ENCODE assay signal across 10 mouse cellular contexts in the genomic region with DNA sequence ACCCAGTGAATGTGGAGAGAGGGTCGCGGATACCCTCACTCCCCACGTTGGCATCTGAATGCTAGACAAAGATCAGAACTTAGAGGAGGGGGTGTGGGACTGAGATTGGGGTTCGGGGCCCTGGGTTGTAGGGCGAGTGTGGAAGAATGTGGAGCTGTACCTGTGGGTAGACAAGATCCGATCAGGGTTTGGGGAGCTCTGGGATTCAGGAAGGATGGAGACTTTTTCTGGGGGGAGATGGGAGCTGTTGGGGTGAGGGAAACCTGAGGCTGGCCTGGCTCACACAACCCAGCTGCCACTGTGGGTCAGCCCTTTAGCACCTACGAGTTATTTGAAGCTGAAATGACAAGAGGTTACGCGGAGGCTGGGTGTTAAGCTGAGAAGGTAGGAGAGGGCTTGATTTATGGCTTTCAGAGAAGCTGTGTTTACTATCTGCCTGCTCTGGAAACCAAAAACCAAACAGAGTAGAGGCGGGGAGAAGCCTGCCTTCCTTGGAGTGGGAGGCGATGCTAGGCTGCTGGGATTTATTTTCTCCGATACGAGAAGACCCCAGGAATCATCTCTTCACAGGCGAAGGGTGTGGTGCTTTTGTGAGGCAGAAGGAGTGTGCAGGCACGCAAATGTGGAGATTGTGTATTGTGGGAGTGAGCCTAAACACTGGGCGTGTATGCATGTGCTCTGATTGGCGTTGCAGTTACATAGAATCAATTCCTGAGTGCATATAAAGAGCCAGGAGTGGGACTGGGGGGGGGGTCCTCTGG. TPM values are rescaled to one million over a fixed set of nuclear protein-coding genes. Genes with fewer than 3 reads are reported as not detected.
DNase-seq lines count a peak whose midpoint lies in the region; ATAC-seq and TF ChIP-seq lines count a peak whose summit lies in the region.
"Had no signal": no experiment of that assay in that cellular context is flagged by ENCODE, and none has a peak within 500 bp of the region (broad histone marks: within the 10 kb centered on the region; RNA-seq: fewer than 3 reads in every experiment).

No protein-coding gene starts in this region.

- H3K4me2 ChIP-seq in heart, embryonic 13.5 days = peak overlapping the region; percentile 67
- H3K4me2 ChIP-seq in limb, embryonic 15.5 days = peak overlapping the region; percentile 35; the same call in 1 of the 2 replicates

- no peak for ATAC-seq in heart, embryonic 13.5 days (ENCODE audit: extremely low read depth, insufficient number of reproducible peaks, low FRiP score, low TSS enrichment)
- ATAC-seq in limb, embryonic 15.5 days (ENCODE audit: insufficient number of reproducible peaks, low FRiP score, low TSS enrichment, low read depth) = no peak

- no peaks in the 10 kb centered on the region for H3K36me3 ChIP-seq in heart, embryonic 13.5 days
- no peaks in the 10 kb centered on the region for H3K36me3 ChIP-seq in testis, adult 2 months (ENCODE audit: control insufficient read depth, insufficient read depth, low read length)
- no peaks in the 10 kb centered on the region for H3K36me3 ChIP-seq in limb, embryonic 15.5 days

- H3K4me1 ChIP-seq in heart, embryonic 13.5 days = peaks cover 7% of the 10 kb centered on the region
- peaks cover 5% of the 10 kb centered on the region for H3K4me1 ChIP-seq in testis, adult 2 months (ENCODE audit: control insufficient read depth, insufficient read depth, low read length)
- H3K4me1 ChIP-seq in limb, embryonic 15.5 days = peaks cover 7% of the 10 kb centered on the region

- 9% methylated on average over 17 of the region's 17 CpGs for WGBS in heart, embryonic 13.5 days
- 10% methylated on average over 17 of the region's 17 CpGs for WGBS in limb, embryonic 15.5 days

- no peaks in the 10 kb centered on the region for H3K9me3 ChIP-seq in heart, embryonic 13.5 days
- H3K9me3 ChIP-seq in limb, embryonic 15.5 days = no peaks in the 10 kb centered on the region

- peak overlapping the region; percentile 77 for H3K9ac ChIP-seq in heart, embryonic 13.5 days
- H3K9ac ChIP-seq in limb, embryonic 15.5 days = no peak overlapping the region

- peak overlapping the region; percentile 67 for H3K27ac ChIP-seq in heart, embryonic 13.5 days (replicated peaks)
- no peak overlapping the region for H3K27ac ChIP-seq in testis, adult 2 months (ENCODE audit: control insufficient read depth, insufficient read depth, low read depth, low read length)
- H3K27ac ChIP-seq in limb, embryonic 15.5 days = no peak overlapping the region
- H3K27ac ChIP-seq in layer of hippocampus, adult 2 months = no peak overlapping the region

- H3K27me3 ChIP-seq in heart, embryonic 13.5 days (replicated peaks) = peaks cover 100% of the 10 kb centered on the region
- peaks cover 3% of the 10 kb centered on the region; the same call in 1 of the 2 replicates for H3K27me3 ChIP-seq in testis, adult 2 months (ENCODE audit: control insufficient read depth, insufficient read depth, low read length)
- peaks cover 99% of the 10 kb centered on the region for H3K27me3 ChIP-seq in limb, embryonic 15.5 days

- no peak for DNase-seq in heart, adult 8-10 months (ENCODE audit: low spot score)
- DNase-seq in testis, postnatal 14 days (ENCODE audit: low spot score) = no peak
- DNase-seq in ovary, postnatal 14 days (ENCODE audit: low spot score) = no peak
- no peak for DNase-seq in spleen, postnatal 36 days (ENCODE audit: low spot score in 2 of 2)
- DNase-seq in layer of hippocampus, adult 2 months (ENCODE audit: low spot score in 2 of 2) = no peak
- DNase-seq: gastrocnemius, postnatal 14 days had no signal

- TF ChIP-seq CTCF in testis, adult 2 months (IDR thresholded peaks at IDR 0.05; ENCODE audit: control insufficient read depth, insufficient read depth, insufficient replicate concordance, low read depth, low read length) = no peak
- TF ChIP-seq CTCF in layer of hippocampus, adult 2 months (conservative IDR thresholded peaks at IDR 0.05) = no peak

- TF ChIP-seq POLR2A in testis, adult 2 months (IDR thresholded peaks at IDR 0.05; ENCODE audit: control insufficient read depth, low read depth, low read length) = no peak

- peak overlapping the region; percentile 50 for H3K4me3 ChIP-seq in heart, embryonic 13.5 days
- H3K4me3 ChIP-seq in testis, adult 2 months (ENCODE audit: control insufficient read depth, low read depth, low read length) = peak overlapping the region; percentile 8
- H3K4me3 ChIP-seq in limb, embryonic 15.5 days = peak overlapping the region; percentile 29; the same call in 1 of the 2 replicates
- H3K4me3 ChIP-seq in layer of hippocampus, adult 2 months = no peak overlapping the region
- H3K4me3 ChIP-seq: erythroblast, embryonic 14.5 days had no signal

RNA-seq across cellular contexts. Expression of a gene that starts 10.3 kb away (rescaled TPM):
- polyA plus RNA-seq in heart, embryonic 13.5 days (2015; fragmentation: Nextera tagmentation; extraction: Ambion mirVana) = 0.31 and 1.1 TPM in 2 replicates
- under 1 TPM; 0.25 to 0.37 (median 0.30) TPM for total RNA-seq in heart, adult 8-10 months (2022)
- 5.6 and 6.7 TPM in 2 replicates for polyA plus RNA-seq in testis, adult 2 months (2012; rRNA removed)
- 0.23 and 0.27 TPM in 2 replicates for polyA plus RNA-seq in limb, embryonic 15.5 days (2015; fragmentation: Nextera tagmentation; extraction: Ambion mirVana)
- not detected for total RNA-seq in layer of hippocampus, adult 2 months (2021)
- polyA plus RNA-seq: erythroblast, embryonic 14.5 days had no signal

RNA-seq across cellular contexts. Expression of a gene that starts 15.4 kb away (rescaled TPM):
- 0.43 and 0.59 TPM in 2 replicates for polyA plus RNA-seq in heart, embryonic 13.5 days (2015; fragmentation: Nextera tagmentation; extraction: Ambion mirVana)
- total RNA-seq in heart, adult 8-10 months (2022) = under 1 TPM; 0.35 to 0.63 (median 0.53) TPM
- polyA plus RNA-seq in testis, adult 2 months (2012; rRNA removed) = 0.07 and 1.3 TPM in 2 replicates
- 0.29 and 0.41 TPM in 2 replicates for polyA plus RNA-seq in limb, embryonic 15.5 days (2015; fragmentation: Nextera tagmentation; extraction: Ambion mirVana)
- not detected for total RNA-seq in layer of hippocampus, adult 2 months (2021)
- polyA plus RNA-seq: erythroblast, embryonic 14.5 days had no signal

RNA-seq across cellular contexts. Expression of a gene that starts 16.9 kb away (rescaled TPM):
- polyA plus RNA-seq in heart, embryonic 13.5 days (2015; fragmentation: Nextera tagmentation; extraction: Ambion mirVana) = 3.6 and 5.9 TPM in 2 replicates
- total RNA-seq in heart, adult 8-10 months (2022) = under 1 TPM; 0.38 to 0.80 (median 0.64) TPM
- 0.20 and 1.2 TPM in 2 replicates for polyA plus RNA-seq in testis, adult 2 months (2012; rRNA removed)
- polyA plus RNA-seq in limb, embryonic 15.5 days (2015; fragmentation: Nextera tagmentation; extraction: Ambion mirVana) = 3.1 and 4.8 TPM in 2 replicates
- total RNA-seq in layer of hippocampus, adult 2 months (2021) = not detected
- polyA plus RNA-seq: erythroblast, embryonic 14.5 days had no signal

RNA-seq across cellular contexts. Expression of a gene that starts 30.3 kb away (rescaled TPM):
- polyA plus RNA-seq in heart, embryonic 13.5 days (2015; fragmentation: Nextera tagmentation; extraction: Ambion mirVana) = 3.8 and 5.5 TPM in 2 replicates
- total RNA-seq in heart, adult 8-10 months (2022) = under 1 TPM in 1 of 4 experiments, not detected in 3; 0.11 TPM
- polyA plus RNA-seq in testis, adult 2 months (2012; rRNA removed) = 0.14 and 0.67 TPM in 2 replicates
- polyA plus RNA-seq in limb, embryonic 15.5 days (2015; fragmentation: Nextera tagmentation; extraction: Ambion mirVana) = 0.60 and 0.73 TPM in 2 replicates
- not detected for total RNA-seq in layer of hippocampus, adult 2 months (2021)
- polyA plus RNA-seq: erythroblast, embryonic 14.5 days had no signal

RNA-seq across cellular contexts. Expression of a gene that starts 32.1 kb away (rescaled TPM):
- polyA plus RNA-seq in heart, embryonic 13.5 days (2015; fragmentation: Nextera tagmentation; extraction: Ambion mirVana) = 0.17 and 0.18 TPM in 2 replicates
- total RNA-seq in heart, adult 8-10 months (2022) = not detected
- not detected in 2 replicates for polyA plus RNA-seq in testis, adult 2 months (2012; rRNA removed)
- 0.15 TPM in 1 of 2 replicates, not detected in the other for polyA plus RNA-seq in limb, embryonic 15.5 days (2015; fragmentation: Nextera tagmentation; extraction: Ambion mirVana)
- not detected for total RNA-seq in layer of hippocampus, adult 2 months (2021)
- total RNA-seq: gastrocnemius, postnatal 14 days had no signal
- polyA plus RNA-seq: erythroblast, embryonic 14.5 days had no signal
